Mouse (Mus musculus): ENCODE data around the gene Ppp3ca.

Gene Ppp3ca

DNA sequence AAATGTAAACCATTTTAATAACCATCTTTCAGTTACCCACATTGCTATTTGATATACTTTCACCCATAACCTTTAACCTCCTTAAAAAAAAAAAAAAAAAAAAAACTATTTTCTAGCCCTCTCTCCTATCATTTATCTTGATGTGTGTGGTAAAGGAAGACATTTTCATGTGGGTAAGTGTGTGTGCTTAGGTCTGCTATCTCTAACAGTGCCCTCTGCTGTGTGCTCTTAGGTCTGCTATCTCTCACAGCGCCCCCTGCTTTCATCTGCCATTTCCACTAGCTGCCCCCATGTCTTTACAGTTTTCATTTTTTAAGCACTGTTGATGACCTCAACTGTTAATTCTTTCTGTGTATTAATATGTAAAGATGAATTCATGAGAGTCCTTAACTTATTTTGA is 235.7 kb downstream of the Ppp3ca start:
- no peak for DNase-seq (ENCODE audit: extremely low spot score, low spot score)

DNA sequence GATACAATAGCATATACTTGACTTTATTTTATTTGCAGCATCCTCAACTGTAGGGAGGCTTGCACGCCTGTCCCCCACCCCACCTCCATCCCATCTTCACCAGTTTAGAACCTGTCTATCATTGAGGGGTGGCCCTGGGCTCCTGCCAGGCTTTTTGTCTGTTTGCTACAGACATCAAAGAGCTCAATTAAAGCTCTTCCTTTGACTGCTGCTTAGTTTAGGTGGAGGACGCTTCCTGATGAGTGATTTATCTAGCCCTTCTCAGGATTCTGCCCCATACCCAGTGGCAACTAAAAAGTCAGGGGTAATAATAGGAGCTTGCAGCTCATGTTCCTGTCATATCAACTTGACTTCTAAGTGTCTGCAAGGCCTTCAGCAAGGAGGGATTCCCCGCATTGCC is 239.6 kb downstream of the Ppp3ca start:
- no peak for DNase-seq (ENCODE audit: extremely low spot score, low spot score)

DNA sequence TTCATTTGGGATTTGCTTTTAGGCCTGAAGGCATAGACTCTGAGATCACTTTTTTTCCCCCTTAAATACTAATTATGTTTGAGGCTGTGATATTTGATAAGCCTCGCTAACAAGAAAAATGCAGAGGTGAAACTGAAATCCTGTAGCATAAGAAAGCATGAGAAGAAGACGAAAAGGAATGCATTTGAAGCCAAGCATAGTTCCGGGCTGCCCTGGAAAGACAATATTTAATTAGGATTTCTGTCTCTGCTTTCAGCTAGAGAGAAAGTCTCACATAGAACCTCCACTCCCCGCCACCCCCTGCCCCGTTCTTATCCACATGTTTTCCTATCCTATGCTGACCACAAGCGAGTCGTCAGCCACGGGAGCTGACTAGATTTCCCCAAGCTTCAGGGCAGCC is 241.4 kb downstream of the Ppp3ca start:
- no peak for DNase-seq (ENCODE audit: extremely low spot score, low spot score)

DNA sequence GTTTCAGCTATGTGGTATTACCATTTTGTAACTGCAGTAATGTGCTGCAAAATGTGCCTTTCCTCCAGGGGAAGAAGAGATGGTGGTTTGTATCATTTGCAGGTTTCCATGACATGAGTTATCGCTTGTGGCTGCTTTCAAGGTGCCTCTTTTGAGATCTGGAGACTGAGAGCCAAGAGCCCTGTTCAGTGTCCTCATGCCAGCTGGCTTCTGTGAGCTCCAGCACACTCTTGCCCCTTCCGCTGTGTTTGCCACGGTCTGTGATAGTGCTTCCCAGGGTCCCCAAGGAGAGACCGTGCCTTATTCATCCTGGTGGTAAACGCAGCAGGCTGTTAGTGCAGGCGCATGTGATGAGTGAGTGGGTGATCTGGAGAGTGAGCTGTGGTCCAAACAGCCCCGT is 247.2 kb downstream of the Ppp3ca start:
- no peak for DNase-seq (ENCODE audit: extremely low spot score, low spot score)

DNA sequence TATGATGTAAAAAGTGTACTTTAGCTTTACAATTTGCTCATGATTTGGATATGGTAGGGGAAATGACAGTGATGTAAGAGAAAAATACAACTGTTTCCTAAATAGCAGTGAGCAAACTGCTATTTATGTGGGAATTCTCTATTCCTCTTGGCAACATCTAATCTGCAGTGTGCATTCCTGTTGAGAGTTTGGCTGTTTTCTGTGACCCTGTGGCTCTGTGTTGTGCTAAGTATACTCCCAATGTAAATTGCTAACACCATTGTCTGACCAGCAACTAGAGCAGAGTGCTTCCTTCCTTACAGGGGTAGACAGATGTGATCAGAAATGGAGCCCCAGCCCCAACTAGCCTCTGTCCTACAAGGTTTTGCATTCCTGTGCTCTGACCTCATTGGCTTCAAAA is 263.1 kb downstream of the Ppp3ca start:
- no peak for DNase-seq (ENCODE audit: extremely low spot score, low spot score)

DNA sequence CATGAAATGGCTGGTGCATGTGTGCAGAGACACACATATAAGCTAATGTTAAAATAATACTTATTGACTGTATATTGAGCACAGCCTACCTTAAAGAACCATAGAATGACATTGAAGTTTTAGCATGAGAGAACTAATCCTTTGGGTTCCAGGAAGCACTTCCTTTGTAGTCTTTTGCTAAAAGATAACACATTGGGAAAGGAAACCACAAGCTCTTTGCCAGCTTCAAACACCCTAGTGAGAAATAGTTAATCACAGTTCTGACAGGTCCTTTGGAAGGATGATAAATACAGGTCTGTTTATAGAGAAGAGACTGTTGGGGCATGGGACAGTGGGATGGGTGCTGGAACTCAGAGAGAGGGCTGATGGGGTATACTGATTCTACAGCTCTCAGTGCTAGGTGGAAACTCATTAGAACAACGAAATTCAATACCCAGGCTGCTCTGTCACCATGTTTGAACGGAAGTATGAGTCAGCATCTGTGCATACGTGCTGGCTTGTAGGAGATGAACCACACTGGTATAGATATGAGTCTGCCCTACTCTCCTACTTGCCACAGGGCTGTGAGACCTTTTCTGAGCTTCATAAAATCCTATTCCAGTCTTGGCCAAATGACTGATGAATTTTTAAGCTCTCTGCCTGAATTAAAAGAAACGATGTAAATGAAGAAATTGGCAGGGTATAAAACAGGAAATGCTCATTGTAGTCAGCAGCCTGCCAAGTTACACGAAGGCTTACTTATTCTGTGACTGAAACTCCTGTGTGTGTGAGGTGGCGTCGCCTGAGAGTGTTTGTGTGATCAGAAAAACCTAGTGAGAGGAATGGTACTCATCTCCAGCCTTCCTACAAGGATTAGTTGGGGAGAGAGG is 271.0 kb downstream of the Ppp3ca start:
- no peak for DNase-seq (ENCODE audit: extremely low spot score, low spot score)

DNA sequence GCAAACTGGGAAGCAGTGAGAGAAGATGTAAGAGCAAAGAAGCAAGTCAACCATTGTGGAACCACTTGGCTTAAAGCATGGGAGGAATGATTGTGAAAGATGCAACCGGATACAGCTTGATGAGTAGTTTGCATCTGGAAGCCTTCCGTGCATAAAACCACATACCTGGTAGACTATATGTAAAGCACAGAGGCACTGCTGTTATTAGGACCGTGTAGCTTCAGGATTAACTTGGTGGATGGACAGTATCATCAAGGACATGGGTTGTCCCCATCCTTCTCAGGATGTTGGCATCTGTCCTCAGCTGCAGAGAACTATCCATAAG is 271.6 kb downstream of the Ppp3ca start:
- DNase-seq (ENCODE audit: extremely low spot score, low spot score), result no peak

DNA sequence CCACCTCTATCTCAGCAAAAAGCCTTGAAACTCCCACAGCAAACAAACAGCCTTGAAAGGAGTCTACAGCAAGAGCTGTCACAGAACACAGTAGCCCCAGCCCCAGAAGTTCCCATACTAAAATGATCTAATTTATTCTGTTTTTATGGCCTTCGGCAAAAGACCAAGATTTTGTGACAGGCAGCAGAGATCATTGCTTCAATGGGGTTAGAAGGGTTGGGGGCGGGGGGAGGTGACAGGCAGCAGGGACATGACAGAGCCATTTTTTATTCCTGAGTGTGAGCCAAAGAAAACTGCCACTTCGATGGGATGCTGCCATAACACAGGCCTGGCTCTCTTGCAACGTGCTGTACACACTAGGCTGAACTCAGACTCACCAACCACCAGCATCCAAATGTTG is 275.6 kb downstream of the Ppp3ca start:
- DNase-seq (ENCODE audit: extremely low spot score, low spot score), result no peak

DNA sequence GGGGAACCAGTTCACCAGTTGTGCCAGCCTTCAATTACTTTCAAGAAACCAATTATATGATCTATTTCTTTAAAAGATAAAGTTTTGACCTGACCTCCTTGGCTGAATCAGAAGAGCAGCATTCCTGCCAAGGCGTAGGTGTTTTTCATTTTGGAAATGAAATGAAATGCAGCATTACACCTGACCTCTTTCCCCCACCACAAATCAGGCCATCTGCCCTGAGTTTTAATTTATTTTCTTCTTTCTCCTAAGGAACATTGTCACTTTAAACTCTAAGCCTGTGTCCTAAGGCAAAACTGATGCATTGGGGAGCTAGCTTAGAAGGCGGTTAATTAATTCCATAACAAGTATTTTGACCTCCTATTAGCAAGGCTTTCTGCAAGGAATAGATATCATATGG is 276.7 kb downstream of the Ppp3ca start:
- DNase-seq (ENCODE audit: extremely low spot score, low spot score), result no peak

DNA sequence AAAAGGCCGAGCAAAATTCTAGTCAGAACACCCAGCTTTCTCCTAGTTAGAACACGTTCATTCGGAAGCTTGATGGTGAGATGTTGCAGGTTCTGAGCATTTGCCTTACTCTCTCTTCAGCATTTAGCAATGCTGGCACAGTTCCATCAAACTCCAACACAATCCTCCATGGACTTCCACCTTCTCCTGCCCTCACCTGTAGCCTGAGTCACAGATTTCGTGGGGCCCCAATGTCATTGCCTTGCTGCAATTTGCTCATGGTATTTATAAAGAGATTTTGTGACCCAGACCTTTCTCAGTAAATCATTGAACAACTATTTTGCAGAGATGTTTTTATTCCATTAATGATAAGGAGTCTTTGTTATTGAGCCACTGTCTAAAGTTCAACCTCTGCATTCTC is 278.2 kb downstream of the Ppp3ca start:
- no peak for DNase-seq (ENCODE audit: extremely low spot score, low spot score)

DNA sequence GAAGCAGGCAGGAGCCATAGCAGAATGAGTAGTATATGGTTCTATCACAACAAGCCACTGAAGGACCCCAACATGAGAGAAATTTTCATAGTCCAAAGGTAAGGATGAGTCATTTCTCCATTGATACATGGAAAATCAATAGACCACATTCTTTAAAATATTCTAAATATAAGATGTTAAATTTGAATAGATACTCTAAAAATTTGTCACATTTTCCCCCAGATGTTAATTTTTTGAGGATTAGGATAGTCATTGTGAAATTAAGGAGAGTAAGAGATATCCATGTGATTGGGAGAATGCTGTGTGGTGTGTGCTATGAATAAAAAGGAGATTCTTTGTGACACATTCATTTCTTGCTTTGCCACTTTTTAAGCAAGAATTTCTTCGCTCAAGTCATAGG is 281.9 kb downstream of the Ppp3ca start:
- no peak for DNase-seq (ENCODE audit: extremely low spot score, low spot score)

DNA sequence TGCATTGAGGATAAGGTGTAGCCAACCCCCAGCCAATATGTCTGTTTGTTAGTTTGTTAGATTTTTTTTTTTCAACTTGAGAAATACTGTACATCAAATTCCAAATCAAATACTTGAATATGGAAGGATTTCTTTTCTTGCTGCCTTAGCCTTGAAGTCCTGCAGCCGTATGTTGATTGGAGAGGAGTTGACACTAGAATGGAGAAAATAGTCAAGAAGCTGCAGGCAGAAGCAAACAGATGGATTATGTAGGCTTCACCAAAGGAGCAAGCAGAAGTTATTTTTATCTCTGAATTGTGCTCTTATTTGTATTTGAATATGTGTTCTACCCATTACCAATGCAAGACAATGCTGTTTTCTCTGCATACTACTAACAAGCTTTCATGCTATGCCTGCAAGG is 282.9 kb downstream of the Ppp3ca start:
- no peak for DNase-seq (ENCODE audit: extremely low spot score, low spot score)

DNA sequence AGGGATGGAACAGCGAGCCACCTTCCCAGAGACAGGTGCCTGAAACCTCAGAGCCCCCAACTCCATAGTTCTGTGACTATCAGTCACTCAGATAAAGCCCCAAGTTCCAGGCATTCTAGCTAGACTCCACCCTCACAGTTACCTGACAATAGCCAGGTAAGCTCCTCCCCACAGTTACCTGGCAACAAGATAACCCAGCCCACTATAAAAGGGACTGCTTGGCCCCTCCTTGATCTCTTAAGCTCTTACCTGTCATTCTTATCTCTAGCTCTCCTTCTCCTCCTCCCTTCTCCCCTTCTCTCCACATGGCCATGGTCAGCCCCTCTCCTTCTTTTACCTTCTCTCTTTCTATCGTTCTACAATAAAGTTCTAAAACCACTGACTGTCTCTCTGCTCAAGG is 285.1 kb downstream of the Ppp3ca start:
- no peak for DNase-seq (ENCODE audit: extremely low spot score, low spot score)

DNA sequence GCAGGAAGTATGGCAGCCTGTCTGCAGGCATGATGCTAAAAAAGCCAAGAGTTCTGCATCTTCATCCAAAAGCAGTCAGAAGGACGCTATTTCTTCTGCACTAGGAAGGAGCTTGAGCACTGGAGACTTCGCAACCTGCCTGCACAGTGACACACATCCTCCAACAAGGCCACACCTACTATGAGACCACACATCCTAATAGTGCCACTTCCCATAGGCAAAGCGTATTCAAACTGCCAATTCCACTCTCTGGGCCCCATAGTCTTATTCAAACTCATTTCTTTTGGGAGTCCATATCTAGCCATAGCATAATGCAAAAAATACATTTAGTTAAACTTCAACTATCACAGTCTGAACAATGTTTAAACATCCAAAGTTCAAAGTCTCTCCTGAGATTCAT is 290.4 kb downstream of the Ppp3ca start:
- DNase-seq (ENCODE audit: extremely low spot score, low spot score), result no peak

DNA sequence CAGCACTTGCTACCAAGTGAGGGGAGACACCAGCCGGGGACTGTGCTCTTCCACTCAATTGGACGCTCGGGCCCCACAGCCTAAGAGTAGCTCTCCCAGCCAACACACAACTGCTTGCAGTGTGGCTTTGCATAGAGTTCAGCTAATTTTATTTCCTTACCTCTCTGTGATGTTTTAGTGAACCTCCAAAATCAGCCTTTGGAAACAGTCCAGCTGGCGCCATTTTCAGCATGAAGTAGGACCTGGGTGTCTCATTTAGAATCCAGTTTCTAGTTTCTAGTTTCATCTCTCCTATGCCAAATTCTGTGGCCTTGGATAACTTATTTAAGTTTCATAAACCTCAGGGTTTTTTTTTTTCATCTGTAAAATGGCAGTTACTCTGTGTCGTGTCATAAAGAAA is 296.9 kb downstream of the Ppp3ca start:
- DNase-seq (ENCODE audit: extremely low spot score, low spot score), result no peak

DNA sequence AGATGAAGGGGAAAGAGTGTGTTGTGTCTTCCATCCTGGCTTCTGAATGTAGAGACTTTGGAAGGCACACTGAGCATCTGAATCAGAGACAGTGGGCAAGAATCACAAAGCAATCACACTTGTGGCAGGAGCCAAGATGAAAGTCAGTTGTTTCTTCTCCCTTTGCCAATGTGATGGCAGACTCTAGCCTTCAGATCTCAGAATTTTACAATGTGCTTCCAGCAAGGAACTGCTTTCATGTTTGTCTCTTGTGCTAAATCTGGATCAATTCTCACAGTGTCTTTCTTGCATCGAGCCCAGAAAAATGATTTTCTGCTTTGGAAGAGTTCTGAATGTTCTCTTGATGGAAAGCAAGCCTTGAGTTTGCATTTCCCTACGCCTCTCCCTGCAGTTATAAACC is 297.6 kb downstream of the Ppp3ca start:
- DNase-seq (ENCODE audit: extremely low spot score, low spot score), result no peak

DNA sequence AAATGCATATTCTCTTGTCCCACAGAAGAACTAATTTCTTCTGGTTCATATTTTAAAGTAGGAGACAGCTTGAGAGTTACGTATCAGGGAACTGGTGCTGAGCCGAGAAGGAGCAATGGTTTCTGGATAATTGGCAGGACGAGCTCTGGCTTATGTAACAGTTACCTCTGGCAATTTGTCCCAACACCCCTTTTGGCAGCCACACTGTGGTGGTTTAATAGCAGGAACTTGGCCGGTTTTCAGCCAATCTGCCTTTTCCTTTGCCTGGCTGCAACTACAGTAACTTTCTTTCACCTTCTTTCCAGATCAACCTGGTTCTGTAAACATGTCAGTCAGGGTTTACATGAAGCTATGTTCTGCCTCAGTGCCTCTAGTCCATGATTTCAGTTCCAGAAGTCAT is 299.9 kb downstream of the Ppp3ca start:
- no peak for DNase-seq (ENCODE audit: extremely low spot score, low spot score)

DNA sequence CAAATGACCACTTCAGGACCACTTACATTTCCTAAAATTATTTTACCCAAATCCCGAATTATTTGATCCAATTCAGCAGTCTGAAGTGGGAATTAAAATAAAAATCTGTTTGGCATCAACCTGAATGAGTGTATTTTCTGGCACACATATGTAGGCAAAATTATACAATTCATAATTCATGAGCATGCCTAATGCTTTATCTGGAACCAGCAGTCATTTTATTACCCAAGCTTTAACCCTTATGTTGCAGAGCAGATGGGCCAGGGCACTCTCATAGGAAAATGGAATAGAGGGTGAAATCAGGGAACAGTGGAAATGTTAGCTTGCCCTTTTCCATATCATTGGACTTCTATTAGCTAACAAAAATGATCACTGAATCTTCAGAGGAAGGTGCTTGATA is 307.9 kb downstream of the Ppp3ca start:
- DNase-seq (ENCODE audit: extremely low spot score, low spot score), result no peak

DNA sequence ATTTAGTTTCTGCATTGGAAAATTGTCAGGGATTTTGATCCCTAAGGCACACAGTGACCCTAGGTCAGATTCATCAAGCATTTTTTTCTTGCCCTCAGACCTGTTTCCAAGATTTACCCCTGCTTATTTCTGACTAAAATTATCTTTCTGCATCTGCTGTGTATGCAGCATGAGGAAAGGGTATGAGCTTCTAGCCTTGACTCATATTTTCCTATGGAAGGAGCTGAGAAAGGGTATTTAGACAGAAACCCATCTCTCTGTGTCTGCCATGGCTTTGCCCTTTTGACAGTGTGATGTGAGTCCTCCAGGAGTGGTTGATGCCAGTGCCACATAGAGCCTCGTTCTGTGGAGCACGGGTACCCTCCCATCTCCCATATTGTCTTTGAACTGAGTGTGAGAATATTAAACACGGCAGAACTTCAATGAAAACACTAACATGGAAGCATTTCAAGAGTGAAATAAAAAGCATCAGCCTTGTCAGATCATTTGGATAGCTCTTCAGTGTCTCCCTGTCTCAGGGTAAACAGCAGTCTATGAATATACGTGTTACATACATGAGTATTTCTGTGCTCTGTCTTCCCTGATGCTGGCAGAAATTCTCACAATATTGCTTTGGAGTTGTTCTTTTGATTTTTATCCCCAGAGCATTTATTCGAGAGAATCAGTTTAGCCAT is 311.1 kb downstream of the Ppp3ca start:
- no peak for DNase-seq (ENCODE audit: extremely low spot score, low spot score)

DNA sequence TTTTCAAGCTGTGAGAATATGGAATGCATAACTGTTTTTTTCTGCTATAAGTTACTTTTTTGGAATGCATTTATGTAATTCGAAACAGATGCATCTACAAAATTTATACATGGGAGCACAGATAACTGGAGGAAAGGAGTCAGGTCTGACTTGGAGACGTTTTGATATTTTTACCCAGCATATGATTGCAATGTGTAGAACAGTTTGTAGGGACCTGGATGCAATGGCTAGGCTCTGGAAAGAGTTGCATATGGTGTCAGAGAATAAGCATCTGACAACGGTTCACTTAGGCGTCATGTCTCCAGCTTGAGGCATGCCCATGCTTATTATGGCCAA is 311.6 kb downstream of the Ppp3ca start:
- no peak for DNase-seq (ENCODE audit: extremely low spot score, low spot score)

DNA sequence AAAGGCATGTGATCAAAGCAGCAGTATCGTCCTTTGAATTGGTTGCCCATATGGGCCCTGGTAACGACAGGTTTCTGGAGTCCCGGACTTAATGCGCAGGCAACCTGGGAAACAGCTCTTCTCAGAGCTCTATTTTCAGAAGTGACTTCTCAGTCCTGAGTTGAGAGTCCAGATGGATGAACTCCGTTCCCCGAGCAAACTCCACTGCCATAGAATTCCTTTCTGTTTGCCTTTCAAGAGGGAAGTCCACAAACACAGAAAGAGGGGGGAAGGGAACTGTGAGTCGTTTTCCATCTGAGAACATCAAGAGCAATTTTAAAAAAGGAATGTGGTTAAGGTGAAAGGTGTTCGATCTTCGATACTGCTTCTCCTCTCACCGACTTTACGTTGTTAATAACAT is 312.1 kb downstream of the Ppp3ca start:
- no peak for DNase-seq (ENCODE audit: extremely low spot score, low spot score)

DNA sequence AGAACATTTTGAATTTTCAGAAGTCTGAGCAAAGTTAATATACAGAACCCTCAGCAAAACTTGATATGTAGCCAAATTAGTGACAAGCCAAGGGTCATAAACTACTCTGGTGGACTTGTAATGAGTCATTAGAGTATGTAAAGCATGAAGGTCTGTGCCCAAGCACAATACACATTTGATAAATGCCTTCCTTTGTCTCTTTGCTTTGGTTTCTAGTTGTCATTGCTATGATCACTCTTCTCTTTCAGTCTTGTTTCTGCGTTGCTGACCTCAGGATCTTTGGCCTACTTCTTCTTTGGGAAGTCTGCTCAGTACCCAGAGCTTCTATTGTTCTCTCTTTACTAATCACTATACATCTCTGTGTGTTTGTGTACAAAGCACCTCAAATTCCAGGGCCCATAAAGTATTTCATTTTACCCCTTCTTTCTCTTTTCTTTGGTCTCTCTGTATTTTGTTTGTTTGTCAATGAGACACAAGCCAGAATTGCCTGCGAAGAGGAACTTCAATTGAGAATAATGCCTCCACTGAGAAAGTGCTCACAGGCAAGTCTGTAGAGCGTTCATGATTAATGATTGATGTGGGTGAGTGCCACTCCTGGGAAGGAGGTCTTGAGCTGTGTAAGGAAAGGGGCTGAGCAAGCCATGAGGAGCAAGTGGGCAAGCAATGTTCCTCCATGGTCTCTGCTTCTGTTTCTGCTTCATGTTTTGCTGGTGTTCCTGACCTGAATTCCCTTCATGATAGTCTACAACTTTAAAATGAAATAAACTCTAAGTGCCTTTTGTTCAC is 316.4 kb downstream of the Ppp3ca start:
- no peak for DNase-seq (ENCODE audit: extremely low spot score, low spot score)
